Mouse (Mus musculus) megakaryocyte-erythroid progenitor cell, adult 5 weeks (primary cell): ENCODE measurements around the gene Olfr356. TPM values are rescaled to one million over a fixed set of nuclear protein-coding genes. Genes with fewer than 3 reads are reported as not detected.

Experiments used
- polyA plus RNA-seq: library from polyadenylated mRNA; stranded (reverse); fragments of >175 nt; gene quantifications from 2 replicates; pipeline ENCODE4 v1.2.3, GENCODE M21; 2012

Olfr356 gene
- not detected in 2 replicates for polyA plus RNA-seq

DNA sequence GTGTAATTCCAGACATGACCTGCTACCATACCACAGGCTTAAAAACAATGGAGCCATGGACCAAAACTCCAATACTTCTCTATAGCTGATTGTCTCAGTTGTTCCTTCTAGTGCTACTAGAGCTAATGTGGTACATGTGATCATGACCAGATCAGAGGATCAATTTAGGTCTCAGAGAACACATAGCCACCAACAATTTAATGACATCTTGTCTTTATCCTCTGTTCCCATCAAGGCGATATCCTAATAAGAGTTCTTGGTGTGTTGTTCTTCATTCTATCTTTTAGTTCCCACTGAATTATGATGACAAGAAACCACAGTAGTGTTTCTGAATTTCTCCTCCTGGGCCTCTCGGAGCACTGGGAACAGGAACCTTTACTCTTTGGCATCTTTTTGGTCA, at the start of gene Olfr356:
Gene Olfr356 (plus strand): TSS at position 301 of the 400 bp plus-strand sequence.

DNA sequence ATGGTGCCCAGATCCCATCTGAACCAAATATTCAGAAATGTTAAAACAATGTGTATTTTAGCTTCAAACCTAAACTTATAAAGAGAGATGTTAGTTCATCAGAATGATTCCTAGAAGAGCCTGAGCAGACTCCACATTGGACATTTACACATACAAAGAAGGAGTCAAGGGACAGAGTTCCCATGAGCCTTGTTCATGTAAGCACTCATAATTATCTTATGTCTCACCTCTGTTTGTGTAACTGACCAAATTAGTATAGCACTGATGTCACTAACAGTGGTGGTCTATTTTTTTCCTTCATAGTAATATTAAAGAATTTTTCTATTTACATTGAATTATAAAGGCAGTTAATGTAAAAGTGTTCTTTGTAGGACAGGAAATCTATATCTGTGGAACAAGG, 44.1 kb upstream of the Olfr356 start, which contains the start of gene Olfr353:
Gene Olfr353 (minus strand): TSS at position 101 of the 400 bp plus-strand sequence.

DNA sequence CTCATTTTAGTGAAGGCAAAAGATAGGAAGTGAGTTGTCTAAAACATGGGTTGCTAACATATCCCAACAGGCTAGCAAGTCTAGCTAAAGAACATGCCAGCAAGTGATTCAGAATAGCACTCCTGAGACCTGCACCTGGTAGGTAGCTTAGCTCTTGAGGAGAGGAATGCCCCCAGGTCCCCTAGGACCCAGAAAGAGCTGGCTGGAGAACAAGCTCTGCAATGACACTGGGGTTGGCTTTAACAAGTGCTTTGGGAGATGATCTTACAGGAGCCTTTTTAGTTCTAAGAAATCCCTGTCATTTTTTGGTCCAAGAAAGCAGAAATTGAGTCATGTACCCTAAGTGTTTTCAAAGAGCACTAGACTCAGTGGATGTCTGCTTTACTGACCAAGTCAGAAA, 31.5 kb upstream of the Olfr356 start, which contains the start of gene Olfr354:
Gene Olfr354 (plus strand): TSS at position 301 of the 400 bp plus-strand sequence.

DNA sequence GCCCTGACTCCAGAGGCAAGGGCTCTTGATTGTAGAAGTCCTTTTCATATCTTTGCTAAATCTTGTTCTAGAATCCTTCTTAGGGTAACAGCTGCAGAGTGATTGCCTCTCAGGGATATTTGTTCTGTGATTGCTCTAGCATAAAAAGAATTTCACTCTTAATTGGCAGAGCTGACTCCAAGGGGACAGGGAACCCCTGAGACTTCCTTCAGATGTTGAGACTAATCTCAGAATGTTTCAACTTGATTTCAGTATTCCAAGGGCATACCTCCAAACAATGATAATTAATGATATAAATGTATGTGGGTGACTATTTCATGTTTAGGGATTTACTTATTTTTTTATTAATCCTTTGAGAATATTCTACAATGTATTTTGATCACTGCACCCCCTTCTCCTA, 8.1 kb upstream of the Olfr356 start, which contains the start of gene Olfr355:
Gene Olfr355 (minus strand): TSS at position 101 of the 400 bp plus-strand sequence.

Other genes with a start within 250 kb of the Olfr356 start
- gene Olfr347, start 205.2 kb upstream of the Olfr356 start, polyA plus RNA-seq: not detected in 2 replicates
- gene Olfr348, start 152.8 kb upstream of the Olfr356 start, polyA plus RNA-seq: not detected in 2 replicates
- not detected in 2 replicates for gene Olfr50, start 146.6 kb upstream of the Olfr356 start, polyA plus RNA-seq
- gene Olfr3, start 120.1 kb upstream of the Olfr356 start, polyA plus RNA-seq: not detected in 2 replicates
- gene Olfr350, start 90.8 kb upstream of the Olfr356 start, polyA plus RNA-seq: not detected in 2 replicates
- not detected in 2 replicates for gene Olfr351, start 74.5 kb upstream of the Olfr356 start, polyA plus RNA-seq
- not detected in 2 replicates for gene Olfr352, start 68.7 kb upstream of the Olfr356 start, polyA plus RNA-seq
- gene Olfr353, start 44.2 kb upstream of the Olfr356 start, polyA plus RNA-seq: not detected in 2 replicates
- gene Olfr354, start 31.4 kb upstream of the Olfr356 start, polyA plus RNA-seq: not detected in 2 replicates
- gene Olfr355, start 8.2 kb upstream of the Olfr356 start, polyA plus RNA-seq: not detected in 2 replicates
- not detected in 2 replicates for gene Olfr357, start 56.7 kb downstream of the Olfr356 start, polyA plus RNA-seq
- not detected in 2 replicates for gene Olfr358, start 72.2 kb downstream of the Olfr356 start, polyA plus RNA-seq
- not detected in 2 replicates for gene Olfr360, start 128.6 kb downstream of the Olfr356 start, polyA plus RNA-seq
- gene Olfr361, start 152.2 kb downstream of the Olfr356 start, polyA plus RNA-seq: not detected in 2 replicates
- not detected in 2 replicates for gene Olfr362, start 180.8 kb downstream of the Olfr356 start, polyA plus RNA-seq
- gene Olfr364-ps1, start 202.2 kb downstream of the Olfr356 start, polyA plus RNA-seq: not detected in 2 replicates